Mouse (Mus musculus): ENCODE results near the gene Gm19410.

- TF ChIP-seq CTCF (IDR thresholded peaks at IDR 0.05) (no peak), POLR2A (IDR thresholded peaks at IDR 0.05; ENCODE audit: insufficient read depth, low read depth, low read length) (no peak), EP300 (IDR thresholded peaks at IDR 0.05; ENCODE audit: insufficient read depth, low read depth, low read length) (no peak)
Observed at GRCm38 (mm10) chr8:35730776-35731175, 34.8 kb upstream of the Gm19410 start.
